Mouse (Mus musculus) embryonic fibroblast, embryonic 13.5 days (primary cell): Measurements from ENCODE around the gene Lhx5.

Experiments used
- CTCF ChIP-seq: IDR thresholded peaks from 2 replicates; pipeline ENCODE4 v1.5.1; 2011; ENCODE audit warnings: mild to moderate bottlenecking, control low read depth, low read length, moderate library complexity, borderline replicate concordance; ENCODE audit not compliant: insufficient read depth
- POLR2A ChIP-seq: IDR thresholded peaks from 2 replicates; pipeline ENCODE4 v1.6.1; 2011; ENCODE audit warnings: low read depth, mild to moderate bottlenecking, control low read depth, low read length, moderate library complexity

GRCm38 (mm10) chr5:120440733-120441132 is 9.2 kb downstream of the Lhx5 start:
- TF ChIP-seq CTCF (peak; percentile 87), POLR2A (no peak)
